Mouse (Mus musculus) kidney, embryonic 15.5 days (tissue): ENCODE data around the gene Hpd. TPM values are rescaled to one million over a fixed set of nuclear protein-coding genes. Genes with fewer than 3 reads are reported as not detected.

Experiments
- ATAC-seq: fragments of 200-750 bp; cut with Nextera tagmentation; replicated peaks from 2 replicates; pipeline ENCODE4 v1.8.0; 2017; ENCODE audit warnings: moderate TSS enrichment; ENCODE audit not compliant: low FRiP score
- H3K27ac ChIP-seq: fragments of 300-500 bp; sonication (generic); 2 replicates; pipeline ENCODE4 v1.5.1; 2015; ENCODE audit warnings: mild to moderate bottlenecking, inconsistent platforms
- H3K27me3 ChIP-seq: fragments of 300-500 bp; sonication (generic); 2 replicates; pipeline ENCODE4 v1.6.1; 2015; ENCODE audit warnings: inconsistent platforms
- H3K36me3 ChIP-seq: fragments of 300-500 bp; sonication (generic); 2 replicates; pipeline ENCODE4 v1.6.1; 2015; ENCODE audit warnings: inconsistent platforms
- H3K4me1 ChIP-seq: fragments of 300-500 bp; sonication (generic); 2 replicates; pipeline ENCODE4 v1.6.1; 2015; ENCODE audit warnings: inconsistent platforms
- H3K4me2 ChIP-seq: fragments of 300-500 bp; sonication (generic); 2 replicates; pipeline ENCODE4 v1.6.1; 2015; ENCODE audit warnings: moderate library complexity, mild to moderate bottlenecking, inconsistent platforms
- H3K4me3 ChIP-seq: fragments of 300-500 bp; sonication (generic); replicated peaks from 2 replicates; pipeline ENCODE4 v1.5.1; 2015; ENCODE audit warnings: mild to moderate bottlenecking, inconsistent platforms
- H3K9ac ChIP-seq: fragments of 300-500 bp; sonication (generic); 2 replicates; pipeline ENCODE4 v1.6.1; 2015; ENCODE audit warnings: mild to moderate bottlenecking, inconsistent platforms
- H3K9me3 ChIP-seq: fragments of 300-500 bp; sonication (generic); replicated peaks from 2 replicates; pipeline ENCODE4 v1.6.1; 2016; ENCODE audit warnings: inconsistent platforms
- WGBS: fragments of 180-500 bp; shearing (Covaris S2); methylation state at CpG from one replicate; pipeline ENCODE4 v1.1.7; 2015; ENCODE audit warnings: mixed read lengths; 5-methylcytosine and 5-hydroxymethylcytosine counted together
- polyA plus RNA-seq: library from polyadenylated mRNA; unstranded; fragments of >200 nt; fragmentation: Nextera tagmentation; extraction: Ambion mirVana; gene quantifications from 2 replicates; pipeline ENCODE4 v1.2.1, GENCODE M21; 2015

Hpd gene
- polyA plus RNA-seq, 1 experiment from 2014 or later = 1.5 TPM

GRCm38 (mm10) chr5:123181536-123181935, 991 bp downstream of the Hpd start:
- no peak overlapping the region for H3K4me3 ChIP-seq
- WGBS = 79% methylated on average over 6 of the region's 6 CpGs
- ATAC-seq = no peak
- no peak overlapping the region for H3K27ac ChIP-seq
- no peak overlapping the region for H3K9ac ChIP-seq
- H3K36me3 ChIP-seq = no peaks in the 10 kb centered on the region
- no peak overlapping the region for H3K4me2 ChIP-seq
- H3K27me3 ChIP-seq = 0 out of 2 replicates have a peak, but pooled peaks cover 3% of the 10 kb centered on the region
- H3K9me3 ChIP-seq = no peaks in the 10 kb centered on the region
- no peaks in the 10 kb centered on the region for H3K4me1 ChIP-seq

- Histone ChIP-seq H3K27me3 (0 out of 2 replicates have a peak, but pooled peaks cover 3% of the 10 kb centered on the region), H3K4me3 (no peak overlapping the region), H3K9me3 (no peaks in the 10 kb centered on the region), H3K4me2 (no peak overlapping the region), H3K4me1 (no peaks in the 10 kb centered on the region), H3K36me3 (no peaks in the 10 kb centered on the region), H3K27ac (no peak overlapping the region), H3K9ac (no peak overlapping the region)
- WGBS = 95% methylated on average over 15 of the region's 15 CpGs
- ATAC-seq = no peak
Observed at GRCm38 (mm10) chr5:123180390-123180789, 2.1 kb downstream of the Hpd start.

DNA sequence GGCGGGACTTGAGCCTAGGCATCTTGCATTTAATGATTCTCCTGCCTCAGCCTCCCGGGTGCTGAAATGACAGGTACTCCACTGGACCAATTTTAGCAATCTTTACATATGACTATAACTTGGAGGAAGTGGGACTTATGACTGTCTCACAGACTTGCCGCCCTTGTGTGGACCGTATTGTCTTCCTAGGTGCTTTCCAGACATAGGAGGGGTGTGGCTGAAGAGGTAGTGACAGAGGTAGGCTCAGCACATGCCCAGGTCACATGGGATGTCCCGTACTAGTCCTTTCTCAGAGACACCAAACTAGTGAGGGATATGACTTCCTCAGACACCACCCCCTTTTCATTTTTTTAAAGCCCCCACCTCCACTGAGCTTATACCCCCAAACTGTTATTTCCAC, 3.7 kb downstream of the Hpd start:
- H3K4me1 ChIP-seq = no peaks in the 10 kb centered on the region
- H3K9me3 ChIP-seq = no peaks in the 10 kb centered on the region
- ATAC-seq = no peak
- H3K4me3 ChIP-seq = no peak overlapping the region
- no peak overlapping the region for H3K9ac ChIP-seq
- no peaks in the 10 kb centered on the region for H3K36me3 ChIP-seq
- H3K4me2 ChIP-seq = no peak overlapping the region
- H3K27me3 ChIP-seq = no peaks in the 10 kb centered on the region
- 87% methylated on average over 5 of the region's 5 CpGs for WGBS
- H3K27ac ChIP-seq = no peak overlapping the region

- 12% methylated on average over 22 of the region's 22 CpGs for WGBS
- H3K4me3 ChIP-seq = peak overlapping the region; percentile 37
- H3K9me3 ChIP-seq = no peaks in the 10 kb centered on the region
- no peaks in the 10 kb centered on the region for H3K27me3 ChIP-seq
- peaks cover 5% of the 10 kb centered on the region for H3K36me3 ChIP-seq
- H3K27ac ChIP-seq = 0 out of 2 replicates have a peak overlapping the region, but pooled peaks have one; percentile 33
- ATAC-seq = peak; percentile 93
- peak overlapping the region; percentile 66 for H3K4me2 ChIP-seq
- H3K9ac ChIP-seq = peak overlapping the region; percentile 27; the same call in 1 of the 2 replicates
- H3K4me1 ChIP-seq = peaks cover 41% of the 10 kb centered on the region
Observed at GRCm38 (mm10) chr5:123171646-123172350, 10.7 kb downstream of the Hpd start.

DNA sequence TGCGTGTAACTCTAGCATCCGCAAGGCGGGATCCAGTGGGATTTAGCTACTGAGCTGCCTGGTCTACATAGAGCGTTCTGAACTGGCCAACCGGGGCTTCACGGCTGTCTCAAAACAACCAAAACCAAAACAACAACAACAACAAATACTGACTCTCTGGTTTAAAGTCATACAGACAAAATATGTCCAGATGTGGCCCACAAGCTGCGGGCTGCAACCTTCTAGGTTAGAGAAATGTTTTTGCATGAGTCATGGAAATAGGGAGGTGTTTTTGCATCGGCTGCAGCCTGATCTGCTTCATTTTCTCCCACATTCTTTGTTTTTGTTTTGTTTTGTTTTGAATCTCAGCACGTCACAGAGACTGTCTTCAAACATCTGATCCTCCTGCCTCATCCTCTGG, 12.2 kb downstream of the Hpd start:
- Histone ChIP-seq H3K4me1 (peaks cover 42% of the 10 kb centered on the region), H3K27ac (0 out of 2 replicates have a peak overlapping the region, but pooled peaks have one; percentile 16), H3K4me2 (no peak overlapping the region), H3K9ac (no peak overlapping the region), H3K27me3 (no peaks in the 10 kb centered on the region), H3K36me3 (peaks cover 19% of the 10 kb centered on the region), H3K4me3 (no peak overlapping the region), H3K9me3 (no peaks in the 10 kb centered on the region)
- no peak for ATAC-seq
- WGBS = 58% methylated on average over 9 of the region's 9 CpGs

DNA sequence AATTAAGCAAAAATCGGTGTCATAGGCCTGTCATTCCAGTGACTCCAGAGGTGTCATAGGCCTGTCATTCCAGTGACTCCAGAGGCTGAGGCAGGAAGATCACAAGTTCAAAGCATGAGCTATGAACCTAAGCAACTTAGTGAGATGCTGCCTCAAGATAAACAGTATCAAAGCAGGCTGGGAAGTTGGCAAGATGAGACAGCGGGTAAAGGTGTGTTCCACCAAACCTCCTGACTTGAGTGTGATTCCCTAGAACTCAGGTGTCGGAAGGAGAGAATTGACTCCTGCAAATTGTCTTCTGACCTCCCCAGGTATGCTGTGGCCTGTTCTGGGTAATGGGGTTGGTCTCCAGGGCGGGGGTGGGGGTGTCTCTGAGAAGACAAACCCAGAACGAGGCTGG, 13.2 kb downstream of the Hpd start, which contains the start of gene Psmd9:
TSS of gene Psmd9 (plus strand) at position 130 of the 400 bp plus-strand sequence.
- H3K9ac ChIP-seq = no peak within 1 kb of the TSS
- H3K9me3 ChIP-seq = no peaks in the 10 kb centered on the region
- no peaks in the 10 kb centered on the region for H3K27me3 ChIP-seq
- H3K4me2 ChIP-seq = no peak within 1 kb of the TSS
- H3K36me3 ChIP-seq = peaks cover 25% of the 10 kb centered on the region
- H3K4me3 ChIP-seq = no peak within 1 kb of the TSS
- ATAC-seq = no peak
- WGBS = 71% methylated on average over 5 of the region's 5 CpGs
- H3K27ac ChIP-seq = peak within 1 kb of the TSS; percentile 27; the same call in 1 of the 2 replicates
- peaks cover 42% of the 10 kb centered on the region for H3K4me1 ChIP-seq

- ATAC-seq = no peak
- WGBS = 78% methylated on average over 5 of the region's 5 CpGs
Observed at GRCm38 (mm10) chr5:123167591-123167990, 14.9 kb downstream of the Hpd start.

DNA sequence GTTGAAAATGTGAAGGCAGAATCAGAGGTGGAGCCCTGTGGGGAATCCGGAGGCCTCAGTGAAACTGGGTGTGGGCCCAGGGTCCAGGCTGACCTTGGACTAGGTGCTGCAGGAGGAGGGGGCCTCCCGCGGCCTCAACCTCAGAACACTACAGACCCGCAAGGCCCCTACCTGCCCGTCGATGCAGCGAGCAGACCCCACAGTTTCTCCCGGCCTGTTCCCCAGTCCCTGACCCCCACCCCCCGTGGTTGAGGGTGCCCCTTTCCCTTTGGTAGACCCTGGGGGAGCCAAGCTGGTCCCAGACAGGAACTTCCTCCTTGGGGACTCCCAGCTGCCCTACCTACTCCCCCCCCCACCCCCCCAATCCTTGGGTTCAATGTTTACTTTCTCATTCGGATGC, 16.1 kb downstream of the Hpd start:
- H3K4me1 ChIP-seq = peaks cover 30% of the 10 kb centered on the region
- WGBS = 86% methylated on average over 10 of the region's 10 CpGs
- H3K36me3 ChIP-seq = peaks cover 53% of the 10 kb centered on the region
- ATAC-seq = no peak
- H3K9me3 ChIP-seq = no peaks in the 10 kb centered on the region
- no peak overlapping the region for H3K4me3 ChIP-seq
- no peaks in the 10 kb centered on the region for H3K27me3 ChIP-seq
- H3K4me2 ChIP-seq = no peak overlapping the region
- H3K27ac ChIP-seq = no peak overlapping the region
- no peak overlapping the region for H3K9ac ChIP-seq

More at GRCm38 (mm10) chr5:123167591-123167990, 14.9 kb downstream of the Hpd start:
- peaks cover 41% of the 10 kb centered on the region for H3K4me1 ChIP-seq
- H3K9me3 ChIP-seq = no peaks in the 10 kb centered on the region
- no peak overlapping the region for H3K4me2 ChIP-seq
- H3K4me3 ChIP-seq = no peak overlapping the region
- H3K9ac ChIP-seq = no peak overlapping the region
- peaks cover 42% of the 10 kb centered on the region for H3K36me3 ChIP-seq
- no peak overlapping the region for H3K27ac ChIP-seq
- H3K27me3 ChIP-seq = no peaks in the 10 kb centered on the region

GRCm38 (mm10) chr5:123162942-123163341, 19.6 kb downstream of the Hpd start:
- no peak overlapping the region for H3K4me3 ChIP-seq
- H3K9me3 ChIP-seq = no peaks in the 10 kb centered on the region
- no peak for ATAC-seq
- no peaks in the 10 kb centered on the region for H3K27me3 ChIP-seq
- H3K9ac ChIP-seq = no peak overlapping the region
- 74% methylated on average over 9 of the region's 9 CpGs for WGBS
- H3K27ac ChIP-seq = no peak overlapping the region
- H3K36me3 ChIP-seq = peaks cover 88% of the 10 kb centered on the region
- no peak overlapping the region for H3K4me2 ChIP-seq
- peaks cover 3% of the 10 kb centered on the region; the same call in 1 of the 2 replicates for H3K4me1 ChIP-seq

DNA sequence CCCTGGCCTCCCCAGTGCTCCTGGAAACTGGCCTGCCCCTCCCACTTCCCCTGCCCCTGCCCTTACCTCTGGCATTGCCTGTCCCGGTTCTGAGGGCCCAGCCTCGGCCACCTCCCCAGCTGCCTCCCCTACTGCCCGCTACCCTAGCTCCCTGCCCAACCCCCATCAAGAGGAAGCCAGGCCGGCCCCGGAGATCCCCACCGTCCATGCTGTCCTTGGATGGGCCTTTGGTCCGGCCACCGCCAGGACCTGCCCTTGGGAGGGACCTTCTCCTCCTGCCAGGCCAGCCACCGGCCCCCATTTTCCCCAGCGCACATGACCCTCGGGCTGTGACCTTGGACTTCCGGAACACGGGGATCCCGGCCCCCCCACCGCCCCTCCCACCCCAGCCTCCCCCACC, 22.2 kb downstream of the Hpd start:
- Histone ChIP-seq H3K9me3 (no peaks in the 10 kb centered on the region), H3K4me2 (no peak overlapping the region), H3K4me3 (no peak overlapping the region), H3K27ac (no peak overlapping the region), H3K36me3 (peaks cover 90% of the 10 kb centered on the region), H3K27me3 (no peaks in the 10 kb centered on the region), H3K4me1 (no peaks in the 10 kb centered on the region), H3K9ac (no peak overlapping the region)
- no peak for ATAC-seq
- 79% methylated on average over 15 of the region's 15 CpGs for WGBS

DNA sequence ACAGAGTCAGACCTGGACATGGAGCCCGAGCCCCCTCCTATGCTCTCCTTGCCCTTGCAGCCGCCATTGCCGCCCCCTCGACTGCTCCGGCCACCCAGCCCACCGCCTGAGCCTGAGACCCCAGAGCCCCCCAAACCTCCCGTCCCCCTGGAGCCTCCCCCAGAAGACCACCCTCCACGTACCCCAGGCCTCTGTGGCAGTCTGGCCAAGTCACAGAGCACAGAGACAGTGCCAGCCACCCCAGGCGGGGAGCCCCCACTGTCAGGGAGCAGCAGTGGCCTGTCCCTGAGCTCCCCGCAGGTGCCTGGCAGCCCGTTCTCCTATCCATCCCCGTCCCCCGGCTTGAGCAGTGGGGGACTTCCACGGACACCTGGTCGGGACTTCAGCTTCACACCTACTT, 22.7 kb downstream of the Hpd start:
- Histone ChIP-seq H3K4me2 (no peak overlapping the region), H3K4me3 (no peak overlapping the region), H3K9me3 (no peaks in the 10 kb centered on the region), H3K36me3 (peaks cover 94% of the 10 kb centered on the region), H3K27me3 (no peaks in the 10 kb centered on the region), H3K4me1 (no peaks in the 10 kb centered on the region), H3K9ac (no peak overlapping the region), H3K27ac (no peak overlapping the region)
- ATAC-seq = no peak
- 91% methylated on average over 15 of the region's 15 CpGs for WGBS

- Histone ChIP-seq H3K27ac (no peak overlapping the region), H3K4me3 (no peak overlapping the region), H3K9me3 (no peaks in the 10 kb centered on the region), H3K4me1 (no peaks in the 10 kb centered on the region), H3K9ac (no peak overlapping the region), H3K27me3 (no peaks in the 10 kb centered on the region), H3K36me3 (peaks cover 95% of the 10 kb centered on the region), H3K4me2 (no peak overlapping the region)
- no peak for ATAC-seq
- 88% methylated on average over 4 of the region's 4 CpGs for WGBS
Observed at GRCm38 (mm10) chr5:123159446-123159845, 23.1 kb downstream of the Hpd start.
